Mouse (Mus musculus): ENCODE results near the gene Dppa2.

- TF ChIP-seq CTCF (IDR thresholded peaks at IDR 0.05) (peak; percentile 17; the same call in 1 of the 2 replicates), EP300 (IDR thresholded peaks at IDR 0.05) (no peak)
Measured at GRCm38 (mm10) chr16:48328420-48328819, 24.7 kb downstream of the Dppa2 start.

All from lung, postnatal 0 days (tissue).